8 mouse cellular contexts compared by ENCODE assay signal in genomic region chr11:49711981-49712554, GRCm38 (mm10). TPM values are rescaled to one million over a fixed set of nuclear protein-coding genes. Genes with fewer than 3 reads are reported as not detected.
DNase-seq lines count a peak whose midpoint lies in the region; ATAC-seq and TF ChIP-seq lines count a peak whose summit lies in the region.

No protein-coding gene starts in this region.

- H3K4me3 ChIP-seq in kidney, adult 2 months (ENCODE audit: insufficient read depth, low read depth, low read length), result peak overlapping the region; percentile 95
- H3K4me3 ChIP-seq in forebrain, embryonic 10.5 days, result peak overlapping the region; percentile 97
- peak overlapping the region; percentile 97 for H3K4me3 ChIP-seq in hindbrain, embryonic 16.5 days (ENCODE audit: low read length)
- H3K4me3 ChIP-seq in liver, postnatal 0 days (ENCODE audit: low read depth, low read length), result peak overlapping the region; percentile 85
- peak overlapping the region; percentile 95 for H3K4me3 ChIP-seq in neural tube, embryonic 13.5 days

- H3K36me3 ChIP-seq in kidney, adult 2 months (ENCODE audit: control insufficient read depth, insufficient read depth, low read length), result no peaks in the 10 kb centered on the region
- peaks cover 34% of the 10 kb centered on the region for H3K36me3 ChIP-seq in forebrain, embryonic 10.5 days (replicated peaks)
- no peaks in the 10 kb centered on the region; the same call in 1 of the 2 replicates for H3K36me3 ChIP-seq in hindbrain, embryonic 16.5 days (ENCODE audit: control insufficient read depth, insufficient read depth, low read length)
- H3K36me3 ChIP-seq in liver, postnatal 0 days (replicated peaks; ENCODE audit: insufficient read depth, low read length), result peaks cover 3% of the 10 kb centered on the region; the same call in 1 of the 2 replicates
- no peaks in the 10 kb centered on the region for H3K36me3 ChIP-seq in neural tube, embryonic 13.5 days

- H3K4me1 ChIP-seq in kidney, adult 2 months (ENCODE audit: control insufficient read depth, insufficient read depth, low read length), result peaks cover 19% of the 10 kb centered on the region; the same call in 1 of the 2 replicates
- H3K4me1 ChIP-seq in forebrain, embryonic 10.5 days, result peaks cover 40% of the 10 kb centered on the region
- H3K4me1 ChIP-seq in hindbrain, embryonic 16.5 days (ENCODE audit: control insufficient read depth, insufficient read depth, low read depth, low read length), result peaks cover 29% of the 10 kb centered on the region
- H3K4me1 ChIP-seq in liver, postnatal 0 days (ENCODE audit: insufficient read depth), result peaks cover 34% of the 10 kb centered on the region
- peaks cover 39% of the 10 kb centered on the region for H3K4me1 ChIP-seq in neural tube, embryonic 13.5 days (replicated peaks)

- peak overlapping the region; percentile 72 for H3K4me2 ChIP-seq in hindbrain, embryonic 16.5 days (ENCODE audit: low read length)
- peak overlapping the region; percentile 84 for H3K4me2 ChIP-seq in liver, postnatal 0 days (ENCODE audit: low read depth, low read length)
- peak overlapping the region; percentile 70 for H3K4me2 ChIP-seq in neural tube, embryonic 13.5 days

- no peak for TF ChIP-seq EP300 in liver, postnatal 0 days (IDR thresholded peaks at IDR 0.05; ENCODE audit: low read depth)

- peak; percentile 13 for DNase-seq in kidney, adult 2 months
- no peak for DNase-seq in kidney, postnatal 14 days
- peak; percentile 63 for DNase-seq in forebrain, embryonic 10.5 days (ENCODE audit: extremely low spot score, low spot score)
- no peak for DNase-seq in liver, postnatal 0 days
- DNase-seq in urinary bladder, postnatal 25 days (ENCODE audit: low spot score), result peak; percentile 10

- WGBS in kidney, adult 2 months, result under 1% methylated on average over 60 of the region's 70 CpGs
- WGBS in forebrain, embryonic 10.5 days, result under 1% methylated on average over 59 of the region's 70 CpGs
- WGBS in hindbrain, embryonic 16.5 days, result 0% methylated on average over 53 of the region's 70 CpGs
- 1% methylated on average over 26 of the region's 70 CpGs for WGBS in liver, postnatal 0 days (ENCODE audit: insufficient replicate concordance)
- under 1% methylated on average over 38 of the region's 70 CpGs for WGBS in neural tube, embryonic 13.5 days

- ATAC-seq in activated CD4-positive, CD25-positive, alpha-beta regulatory T cell, adult 4 months, result peak; percentile 22
- peak; percentile 74 for ATAC-seq in hindbrain, embryonic 16.5 days
- peak; percentile 54 for ATAC-seq in liver, postnatal 0 days
- peak; percentile 75 for ATAC-seq in neural tube, embryonic 13.5 days (ENCODE audit: low read depth)

- H3K9me3 ChIP-seq in forebrain, embryonic 10.5 days, result no peaks in the 10 kb centered on the region
- no peaks in the 10 kb centered on the region for H3K9me3 ChIP-seq in hindbrain, embryonic 16.5 days (ENCODE audit: control insufficient read depth, low read length)
- no peaks in the 10 kb centered on the region for H3K9me3 ChIP-seq in liver, postnatal 0 days (ENCODE audit: low read length)
- H3K9me3 ChIP-seq in neural tube, embryonic 13.5 days, result no peaks in the 10 kb centered on the region

- TF ChIP-seq POLR2A in kidney, adult 2 months (IDR thresholded peaks at IDR 0.05; ENCODE audit: low read depth, low read length), result no peak

- H3K27ac ChIP-seq in kidney, adult 2 months (ENCODE audit: insufficient read depth, low read depth, low read length), result peak overlapping the region; percentile 73
- peak overlapping the region; percentile 100 for H3K27ac ChIP-seq in forebrain, embryonic 10.5 days
- peak overlapping the region; percentile 96 for H3K27ac ChIP-seq in hindbrain, embryonic 16.5 days (ENCODE audit: low read depth, low read length)
- peak overlapping the region; percentile 94 for H3K27ac ChIP-seq in liver, postnatal 0 days (ENCODE audit: low read depth)
- H3K27ac ChIP-seq in neural tube, embryonic 13.5 days (replicated peaks), result peak overlapping the region; percentile 94

- H3K27me3 ChIP-seq in kidney, adult 2 months (replicated peaks; ENCODE audit: control insufficient read depth, insufficient read depth, low read length), result no peaks in the 10 kb centered on the region
- H3K27me3 ChIP-seq in forebrain, embryonic 10.5 days (ENCODE audit: poor library complexity, severe bottlenecking), result no peaks in the 10 kb centered on the region
- no peaks in the 10 kb centered on the region for H3K27me3 ChIP-seq in hindbrain, embryonic 16.5 days (replicated peaks; ENCODE audit: control insufficient read depth, insufficient read depth, low read length)
- no peaks in the 10 kb centered on the region for H3K27me3 ChIP-seq in liver, postnatal 0 days (ENCODE audit: insufficient read depth, low read length)
- no peaks in the 10 kb centered on the region for H3K27me3 ChIP-seq in neural tube, embryonic 13.5 days

- H3K9ac ChIP-seq in hindbrain, embryonic 16.5 days (ENCODE audit: low read depth, low read length), result peak overlapping the region; percentile 99
- peak overlapping the region; percentile 92 for H3K9ac ChIP-seq in liver, postnatal 0 days (replicated peaks)
- H3K9ac ChIP-seq in neural tube, embryonic 13.5 days, result peak overlapping the region; percentile 96

- no peak for TF ChIP-seq CTCF in kidney, adult 2 months (conservative IDR thresholded peaks at IDR 0.05; ENCODE audit: insufficient read depth, insufficient read length, low read depth, low read length)
- no peak for TF ChIP-seq CTCF in liver, postnatal 0 days (IDR thresholded peaks at IDR 0.05; ENCODE audit: low read depth)

RNA-seq across cellular contexts. Expression of gene Cnot6, which starts 0.5 kb away (rescaled TPM):
- polyA plus RNA-seq in kidney, adult 2 months (2012; rRNA removed), result 10.5 and 14.1 TPM in 2 replicates
- 10 to 100 TPM; 25.8 to 30.9 TPM for polyA plus RNA-seq in activated CD4-positive, CD25-positive, alpha-beta regulatory T cell, adult 4 months (2017; shearing (Covaris generic))
- 60.1 and 63.1 TPM in 2 replicates for polyA plus RNA-seq in forebrain, embryonic 10.5 days (2016; fragmentation: Nextera tagmentation; extraction: Ambion mirVana)
- polyA plus RNA-seq in hindbrain, embryonic 16.5 days (2015; fragmentation: Nextera tagmentation; extraction: Ambion mirVana), result 30.1 and 36.1 TPM in 2 replicates
- polyA plus RNA-seq in liver, postnatal 0 days (2015; fragmentation: Nextera tagmentation; extraction: Ambion mirVana), result 16.9 and 18.1 TPM in 2 replicates
- polyA plus RNA-seq in neural tube, embryonic 13.5 days (2015; fragmentation: Nextera tagmentation; extraction: Ambion mirVana), result 42.8 and 52.8 TPM in 2 replicates

RNA-seq across cellular contexts. Expression of gene Scgb3a1, which starts 48.7 kb away (rescaled TPM):
- polyA plus RNA-seq in kidney, adult 2 months (2012; rRNA removed), result not detected in 2 replicates
- under 1 TPM in 1 of 2 experiments, not detected in 1; 0.97 TPM for polyA plus RNA-seq in activated CD4-positive, CD25-positive, alpha-beta regulatory T cell, adult 4 months (2017; shearing (Covaris generic))
- not detected in 2 replicates for polyA plus RNA-seq in forebrain, embryonic 10.5 days (2016; fragmentation: Nextera tagmentation; extraction: Ambion mirVana)
- not detected in 2 replicates for polyA plus RNA-seq in hindbrain, embryonic 16.5 days (2015; fragmentation: Nextera tagmentation; extraction: Ambion mirVana)
- polyA plus RNA-seq in liver, postnatal 0 days (2015; fragmentation: Nextera tagmentation; extraction: Ambion mirVana), result 0.25 and 0.33 TPM in 2 replicates
- polyA plus RNA-seq in neural tube, embryonic 13.5 days (2015; fragmentation: Nextera tagmentation; extraction: Ambion mirVana), result not detected in 2 replicates

Comparison
In these comparisons a context has a peak if more than half of its experiments do, and no peak if none do; other contexts are left out.
1. DNase-seq: peak in kidney, adult 2 months (single experiment), forebrain, embryonic 10.5 days (single experiment) and urinary bladder, postnatal 25 days (single experiment); none in kidney, postnatal 14 days (single experiment) and liver, postnatal 0 days (single experiment).
2. ATAC-seq: peak in every context shown above with its lines; median percentile 75 in neural tube, embryonic 13.5 days; 74 in hindbrain, embryonic 16.5 days; 54 in liver, postnatal 0 days; 22 in activated CD4-positive, CD25-positive, alpha-beta regulatory T cell, adult 4 months.
3. Peak in every context shown above with its lines, with median percentiles within 50 percentile points of each other: H3K27ac ChIP-seq, H3K4me3 ChIP-seq, H3K4me2 ChIP-seq and H3K9ac ChIP-seq.